Mouse (Mus musculus) ES-Bruce4 (cell line): Measurements from ENCODE around the gene Baiap2. TPM values are rescaled to one million over a fixed set of nuclear protein-coding genes. Genes with fewer than 3 reads are reported as not detected.

ENCODE experiments used
- H3K27ac ChIP-seq: 2 replicates; pipeline ENCODE4 v1.5.1; 2012; ENCODE audit warnings: low read length, inconsistent platforms; ENCODE audit not compliant: insufficient read depth
- H3K27me3 ChIP-seq: 2 replicates; pipeline ENCODE4 v1.6.1; 2012; ENCODE audit warnings: mild to moderate bottlenecking, low read length, inconsistent platforms; ENCODE audit not compliant: control insufficient read depth, poor library complexity, insufficient read depth, severe bottlenecking
- H3K36me3 ChIP-seq: 2 replicates; pipeline ENCODE4 v1.6.1; 2012; ENCODE audit warnings: inconsistent platforms, mild to moderate bottlenecking, low read length, moderate library complexity; ENCODE audit not compliant: control insufficient read depth, poor library complexity, insufficient read depth, severe bottlenecking
- H3K4me1 ChIP-seq: one replicate; pipeline ENCODE4 v1.8.1; 2011; ENCODE audit warnings: low read length; ENCODE audit not compliant: control insufficient read depth, insufficient read depth
- H3K4me3 ChIP-seq: 2 replicates; pipeline ENCODE4 v1.5.1; 2011; ENCODE audit warnings: low read depth, mild to moderate bottlenecking, low read length
- H3K9ac ChIP-seq: 2 replicates; pipeline ENCODE4 v1.6.1; 2012; ENCODE audit warnings: low read depth, mild to moderate bottlenecking, inconsistent platforms; ENCODE audit not compliant: poor library complexity, severe bottlenecking
- H3K9me3 ChIP-seq: replicated peaks from 2 replicates; pipeline ENCODE4 v1.6.1; 2012; ENCODE audit warnings: mild to moderate bottlenecking, low read length, inconsistent platforms; ENCODE audit not compliant: control insufficient read depth, poor library complexity, insufficient read depth, severe bottlenecking
- CTCF ChIP-seq: IDR thresholded peaks from one replicate; pipeline ENCODE4 v1.8.1; 2011; ENCODE audit warnings: low read depth, low read length
- EP300 ChIP-seq: IDR thresholded peaks from 2 replicates; pipeline ENCODE4 v1.6.1; 2011; ENCODE audit warnings: low read depth, low read length; ENCODE audit not compliant: insufficient read depth
- POLR2A ChIP-seq: IDR thresholded peaks from one replicate; pipeline ENCODE4 v1.8.1; 2011; ENCODE audit warnings: low read length; ENCODE audit not compliant: insufficient read depth
- polyA plus RNA-seq: library from polyadenylated mRNA; stranded (reverse); fragments of >200 nt; gene quantifications from 2 replicates; pipeline ENCODE4 v1.2.4, GENCODE M21; 2011; ENCODE audit warnings: low read depth; ENCODE audit not compliant: missing spikeins, insufficient read depth, insufficient read length

The Baiap2 gene
- polyA plus RNA-seq, 1 experiment = 15.6 TPM

GRCm38 (mm10) chr11:119979596-119980385 is 37.2 kb downstream of the Baiap2 start:
- no peak for TF ChIP-seq CTCF
- no peak for TF ChIP-seq EP300
- no peak for TF ChIP-seq POLR2A
- Histone ChIP-seq H3K4me3 (no peak overlapping the region), H3K27me3 (no peaks in the 10 kb centered on the region), H3K4me1 (no peaks in the 10 kb centered on the region), H3K9ac (no peak overlapping the region), H3K27ac (no peak overlapping the region), H3K9me3 (no peaks in the 10 kb centered on the region), H3K36me3 (no peaks in the 10 kb centered on the region)

DNA sequence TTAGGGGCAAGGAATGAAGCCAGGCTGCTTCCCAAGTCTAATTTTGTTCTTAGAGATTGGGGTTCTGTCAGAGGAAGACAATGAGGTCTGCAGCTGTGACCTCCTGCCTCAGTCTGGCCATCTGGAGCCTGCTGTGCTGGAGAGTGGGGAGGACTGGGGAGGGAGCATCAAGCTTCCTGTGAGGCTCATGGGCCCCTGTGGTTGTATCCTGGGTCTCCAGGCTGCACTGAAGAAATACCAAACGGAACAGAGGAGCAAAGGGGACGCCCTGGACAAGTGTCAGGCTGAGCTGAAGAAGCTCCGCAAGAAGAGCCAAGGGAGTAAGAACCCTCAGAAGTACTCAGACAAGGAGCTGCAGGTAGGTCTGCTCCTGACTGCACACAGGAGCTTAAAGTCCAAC is 39.2 kb downstream of the Baiap2 start:
- no peak overlapping the region for H3K4me3 ChIP-seq
- no peaks in the 10 kb centered on the region for H3K9me3 ChIP-seq
- TF ChIP-seq POLR2A = no peak
- TF ChIP-seq CTCF = no peak
- no peak for TF ChIP-seq EP300
- H3K27ac ChIP-seq = no peak overlapping the region
- no peaks in the 10 kb centered on the region for H3K4me1 ChIP-seq
- H3K9ac ChIP-seq = no peak overlapping the region
- no peaks in the 10 kb centered on the region for H3K27me3 ChIP-seq
- no peaks in the 10 kb centered on the region for H3K36me3 ChIP-seq

DNA sequence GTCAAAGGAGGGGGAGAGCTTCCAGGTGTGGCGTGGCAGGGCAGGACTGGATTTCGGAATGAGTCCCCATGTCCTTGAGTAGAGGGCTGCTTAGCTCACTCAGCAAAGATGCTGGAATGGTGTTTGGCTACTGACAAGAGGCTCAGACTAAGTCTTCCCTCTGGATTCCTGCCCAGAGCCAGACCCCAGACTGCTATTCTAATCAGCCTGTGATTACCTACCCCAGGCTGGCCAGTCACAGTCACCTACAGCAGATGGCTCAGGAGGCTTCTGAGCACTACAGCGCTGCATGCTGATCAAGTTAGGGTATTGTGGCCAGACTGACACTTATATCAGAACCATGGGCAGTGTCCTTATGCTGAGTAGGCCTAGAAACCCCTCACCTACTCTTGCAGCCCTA is 39.7 kb downstream of the Baiap2 start:
- no peaks in the 10 kb centered on the region for H3K27me3 ChIP-seq
- no peaks in the 10 kb centered on the region for H3K4me1 ChIP-seq
- no peaks in the 10 kb centered on the region for H3K9me3 ChIP-seq
- H3K36me3 ChIP-seq = no peaks in the 10 kb centered on the region
- TF ChIP-seq EP300 (no peak), CTCF (no peak), POLR2A (no peak)
- no peak overlapping the region for H3K4me3 ChIP-seq
- no peak overlapping the region for H3K27ac ChIP-seq
- H3K9ac ChIP-seq = no peak overlapping the region

DNA sequence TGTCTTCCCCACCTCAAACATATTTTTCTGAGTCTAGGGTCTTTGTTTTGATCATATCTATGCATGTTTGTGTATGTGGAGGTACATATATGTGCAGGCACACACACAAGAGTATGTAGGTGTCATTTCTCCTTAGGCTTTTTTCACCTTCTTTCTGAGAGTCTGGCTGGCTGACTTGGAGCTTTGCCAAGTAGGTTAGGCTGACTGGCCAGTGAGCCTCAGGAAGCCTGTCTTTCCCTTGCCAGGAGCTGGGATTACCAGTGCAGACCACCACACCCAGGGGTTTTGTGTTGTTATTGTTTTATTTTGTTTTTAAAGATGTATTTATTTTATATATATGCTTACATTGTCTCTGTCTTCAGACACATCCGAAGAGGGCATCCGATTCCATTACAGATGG is 40.6 kb downstream of the Baiap2 start:
- Histone ChIP-seq H3K27ac (no peak overlapping the region), H3K9ac (no peak overlapping the region), H3K27me3 (no peaks in the 10 kb centered on the region), H3K4me3 (no peak overlapping the region), H3K36me3 (no peaks in the 10 kb centered on the region), H3K4me1 (no peaks in the 10 kb centered on the region), H3K9me3 (no peaks in the 10 kb centered on the region)
- no peak for TF ChIP-seq CTCF
- no peak for TF ChIP-seq EP300
- TF ChIP-seq POLR2A = no peak

GRCm38 (mm10) chr11:119986751-119987425 is 44.3 kb downstream of the Baiap2 start:
- H3K27me3 ChIP-seq = no peaks in the 10 kb centered on the region
- no peaks in the 10 kb centered on the region for H3K4me1 ChIP-seq
- no peak overlapping the region for H3K4me3 ChIP-seq
- H3K9ac ChIP-seq = no peak overlapping the region
- no peak overlapping the region for H3K27ac ChIP-seq
- H3K9me3 ChIP-seq = no peaks in the 10 kb centered on the region
- no peak for TF ChIP-seq CTCF
- TF ChIP-seq POLR2A = no peak
- TF ChIP-seq EP300 = no peak
- no peaks in the 10 kb centered on the region for H3K36me3 ChIP-seq

GRCm38 (mm10) chr11:119987876-119988275 is 45.3 kb downstream of the Baiap2 start:
- H3K9me3 ChIP-seq = no peaks in the 10 kb centered on the region
- no peak overlapping the region for H3K4me3 ChIP-seq
- H3K27me3 ChIP-seq = no peaks in the 10 kb centered on the region
- H3K4me1 ChIP-seq = no peaks in the 10 kb centered on the region
- no peaks in the 10 kb centered on the region for H3K36me3 ChIP-seq
- no peak overlapping the region for H3K27ac ChIP-seq
- TF ChIP-seq CTCF = no peak
- TF ChIP-seq POLR2A = no peak
- no peak for TF ChIP-seq EP300
- H3K9ac ChIP-seq = no peak overlapping the region
